Mouse (Mus musculus) lung, embryonic 14.5 days (tissue): Measurements from ENCODE around the gene Ftsj1. TPM values are rescaled to one million over a fixed set of nuclear protein-coding genes. Genes with fewer than 3 reads are reported as not detected.

Experiments
- ATAC-seq: fragments of 200-750 bp; cut with Nextera tagmentation; 2 replicates; pipeline ENCODE4 v1.8.0; 2017; ENCODE audit warnings: mild to moderate bottlenecking, moderate TSS enrichment, moderate library complexity; ENCODE audit not compliant: insufficient read depth
- DNase-seq: peaks from one replicate; pipeline ENCODE4 v3.0.0-alpha.2; 2015
- H3K27ac ChIP-seq: fragments of 300-500 bp; sonication (generic); 2 replicates; pipeline ENCODE4 v1.5.1; 2014; ENCODE audit warnings: low read depth, mild to moderate bottlenecking, moderate library complexity
- H3K27me3 ChIP-seq: fragments of 300-500 bp; sonication (generic); 2 replicates; pipeline ENCODE4 v1.6.1; 2014; ENCODE audit warnings: low read length, control low read depth; ENCODE audit not compliant: insufficient read depth
- H3K36me3 ChIP-seq: fragments of 300-500 bp; sonication (generic); 2 replicates; pipeline ENCODE4 v1.6.1; 2014; ENCODE audit warnings: control low read depth; ENCODE audit not compliant: insufficient read depth
- H3K4me1 ChIP-seq: fragments of 300-500 bp; sonication (generic); 2 replicates; pipeline ENCODE4 v1.6.1; 2014; ENCODE audit warnings: antibody characterized with exemption, control low read depth; ENCODE audit not compliant: insufficient read depth
- H3K4me2 ChIP-seq: fragments of 300-500 bp; sonication (generic); 2 replicates; pipeline ENCODE4 v1.6.1; 2014; ENCODE audit warnings: mild to moderate bottlenecking
- H3K4me3 ChIP-seq: fragments of 300-500 bp; sonication (generic); 2 replicates; pipeline ENCODE4 v1.5.1; 2014; ENCODE audit warnings: low read depth, low read length
- H3K9ac ChIP-seq: fragments of 300-500 bp; sonication (generic); 2 replicates; pipeline ENCODE4 v1.6.1; 2014
- H3K9me3 ChIP-seq: fragments of 300-500 bp; sonication (generic); 2 replicates; pipeline ENCODE4 v1.6.1; 2016; ENCODE audit warnings: low read depth, low read length, control low read depth
- CTCF ChIP-seq: IDR thresholded peaks from 2 replicates; pipeline ENCODE4 v1.5.1; 2016; ENCODE audit warnings: antibody characterized with exemption, low read depth
- WGBS: fragments of 180-500 bp; shearing (Covaris S2); extraction: QIAGEN DNeasy Blood & Tissue Kit; methylation state at CpG from one replicate; pipeline ENCODE4 v1.1.7; 2014; 5-methylcytosine and 5-hydroxymethylcytosine counted together
- polyA plus RNA-seq: library from polyadenylated mRNA; unstranded; fragments of >200 nt; fragmentation: Nextera tagmentation; extraction: Ambion mirVana; gene quantifications from 2 replicates; pipeline ENCODE4 v1.2.1, GENCODE M21; 2014

Gene Ftsj1
- polyA plus RNA-seq, 1 experiment from 2014 or later: 53.7 TPM

DNA sequence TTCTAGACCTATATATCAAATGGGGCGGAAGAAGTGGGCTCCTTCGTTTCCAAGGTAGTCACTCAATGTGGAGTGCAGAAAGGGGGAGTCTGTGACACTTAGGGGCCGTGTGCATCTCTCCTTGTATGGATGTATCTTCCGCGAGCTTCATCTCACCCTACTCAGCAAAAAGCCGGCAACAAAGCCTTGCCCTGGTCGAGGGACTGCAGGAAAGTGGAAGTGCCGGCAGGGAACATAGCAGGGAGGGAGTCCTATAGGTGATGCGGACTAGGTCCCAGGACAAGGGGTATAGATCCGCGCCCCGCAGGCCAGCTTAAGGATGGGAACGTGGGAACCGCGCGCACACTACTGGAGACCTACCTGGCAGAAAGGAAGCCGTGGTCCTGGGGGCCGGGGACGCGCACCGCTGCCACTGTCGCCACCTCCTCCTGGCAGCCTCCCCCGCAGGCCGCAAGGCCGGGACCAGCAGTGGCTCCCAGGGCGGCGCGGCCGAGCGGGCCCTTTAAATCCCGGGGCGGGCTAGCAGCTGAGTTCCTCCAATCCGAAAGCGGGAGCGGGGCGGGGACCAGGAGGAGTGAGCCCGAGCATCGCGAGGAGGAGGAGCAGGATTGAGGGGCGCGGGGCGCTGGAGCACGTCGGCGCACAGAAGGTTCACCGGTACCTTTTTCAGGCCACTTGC, 46.1 kb downstream of the Ftsj1 start, which contains the start of gene Porcn:
Gene Porcn, minus strand, starts transcription at position 511 of the 679 bp plus-strand sequence.
- H3K4me2 ChIP-seq: peak within 1 kb of the TSS; percentile 67
- no peaks in the 10 kb centered on the region for H3K36me3 ChIP-seq
- no peak within 1 kb of the TSS for H3K27ac ChIP-seq
- H3K9ac ChIP-seq: peak within 1 kb of the TSS; percentile 60
- no peaks in the 10 kb centered on the region for H3K4me1 ChIP-seq
- no peak for TF ChIP-seq CTCF
- H3K9me3 ChIP-seq: no peaks in the 10 kb centered on the region
- H3K27me3 ChIP-seq: no peaks in the 10 kb centered on the region
- DNase-seq: peak; percentile 86
- ATAC-seq: peak; percentile 97
- H3K4me3 ChIP-seq: peak within 1 kb of the TSS; percentile 49
- WGBS: 8% methylated on average over 41 of the region's 46 CpGs

DNA sequence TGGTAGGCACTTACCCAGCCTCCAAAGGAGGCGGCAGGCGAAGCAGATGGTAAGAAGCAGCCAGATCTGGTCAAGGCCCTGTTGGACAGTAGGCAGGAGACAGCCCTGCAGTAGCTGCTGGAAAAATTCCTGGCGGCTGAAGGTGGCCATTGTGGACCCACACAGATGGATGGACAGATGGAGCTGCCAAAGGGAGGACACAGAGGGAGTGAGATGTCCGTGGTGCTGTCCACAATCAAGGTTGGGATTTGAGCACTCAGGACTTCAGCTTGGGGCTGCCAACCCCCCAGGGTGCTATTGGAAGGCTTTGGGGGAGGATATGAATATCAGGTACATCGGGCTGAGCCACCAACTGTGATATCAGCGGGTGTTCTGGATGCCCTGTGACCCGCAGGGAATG, 46.7 kb downstream of the Ftsj1 start:
- no peaks in the 10 kb centered on the region for H3K36me3 ChIP-seq
- H3K4me2 ChIP-seq: peak overlapping the region; percentile 67
- TF ChIP-seq CTCF: no peak
- ATAC-seq (no peak), DNase-seq (no peak)
- H3K4me1 ChIP-seq: no peaks in the 10 kb centered on the region
- H3K9me3 ChIP-seq: no peaks in the 10 kb centered on the region
- no peak overlapping the region for H3K27ac ChIP-seq
- WGBS: 36% methylated on average over 7 of the region's 7 CpGs
- H3K9ac ChIP-seq: 0 out of 2 replicates have a peak overlapping the region, but pooled peaks have one; percentile 60
- H3K27me3 ChIP-seq: no peaks in the 10 kb centered on the region
- peak overlapping the region; percentile 49 for H3K4me3 ChIP-seq

- Histone ChIP-seq H3K4me2 (no peak overlapping the region), H3K9me3 (no peaks in the 10 kb centered on the region), H3K4me3 (no peak overlapping the region), H3K27ac (no peak overlapping the region), H3K36me3 (no peaks in the 10 kb centered on the region), H3K9ac (no peak overlapping the region), H3K4me1 (no peaks in the 10 kb centered on the region), H3K27me3 (no peaks in the 10 kb centered on the region)
- TF ChIP-seq CTCF: no peak
- 62% methylated on average over 4 of the region's 4 CpGs for WGBS
- DNase-seq (no peak), ATAC-seq (no peak)
These were observed 47.1 kb downstream of the Ftsj1 start for GRCm38 (mm10) chrX:8205088-8205487.

GRCm38 (mm10) chrX:8204076-8204475, 48.1 kb downstream of the Ftsj1 start:
- H3K4me2 ChIP-seq: no peak overlapping the region
- no peaks in the 10 kb centered on the region for H3K4me1 ChIP-seq
- no peaks in the 10 kb centered on the region for H3K27me3 ChIP-seq
- no peak overlapping the region for H3K4me3 ChIP-seq
- no peak overlapping the region for H3K27ac ChIP-seq
- ATAC-seq: no peak
- WGBS: 87% methylated on average over 10 of the region's 10 CpGs
- TF ChIP-seq CTCF: no peak
- H3K36me3 ChIP-seq: no peaks in the 10 kb centered on the region
- no peaks in the 10 kb centered on the region for H3K9me3 ChIP-seq
- no peak overlapping the region for H3K9ac ChIP-seq
- DNase-seq: no peak

DNA sequence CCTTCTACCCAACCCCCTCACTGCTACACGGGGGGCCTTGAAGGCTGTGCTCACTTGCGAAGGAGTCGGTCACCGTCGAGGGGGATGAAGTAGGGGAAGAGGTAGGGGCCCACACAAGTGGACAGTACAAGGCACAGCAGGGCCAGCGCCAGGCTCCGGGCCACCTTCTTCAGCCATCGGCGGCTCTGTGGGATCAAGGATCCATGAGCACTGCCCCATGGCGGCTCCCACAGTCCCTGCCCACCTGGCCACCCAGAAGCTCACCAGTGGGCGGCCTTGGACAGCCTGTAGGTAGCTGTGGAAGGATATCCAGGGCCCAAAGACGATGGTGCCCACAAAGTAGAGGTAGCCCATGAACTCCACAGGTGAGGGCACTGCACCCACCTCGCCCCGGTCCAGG, 49.1 kb downstream of the Ftsj1 start:
- no peak overlapping the region for H3K4me2 ChIP-seq
- H3K36me3 ChIP-seq: no peaks in the 10 kb centered on the region
- no peaks in the 10 kb centered on the region for H3K27me3 ChIP-seq
- WGBS: 83% methylated on average over 14 of the region's 14 CpGs
- TF ChIP-seq CTCF: no peak
- no peaks in the 10 kb centered on the region for H3K9me3 ChIP-seq
- no peak overlapping the region for H3K4me3 ChIP-seq
- DNase-seq (no peak), ATAC-seq (no peak)
- H3K9ac ChIP-seq: no peak overlapping the region
- no peak overlapping the region for H3K27ac ChIP-seq
- H3K4me1 ChIP-seq: no peaks in the 10 kb centered on the region

DNA sequence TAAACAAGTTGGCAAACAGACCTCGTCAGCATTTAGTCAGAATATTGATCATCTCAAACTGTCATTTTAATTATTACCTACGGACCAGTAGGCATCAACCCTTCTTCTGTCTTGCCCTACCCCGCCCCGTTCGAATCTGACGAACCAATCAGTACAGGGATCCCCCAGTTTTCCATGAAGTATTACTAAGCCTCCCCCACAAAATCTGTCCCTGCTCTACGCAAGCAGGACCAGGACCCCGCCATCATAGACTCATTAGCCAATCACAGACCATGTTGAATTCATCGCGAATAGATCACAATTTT, 58.8 kb downstream of the Ftsj1 start, which contains the start of gene Ebp:
Gene Ebp, minus strand, starts transcription at position 94 of the 305 bp plus-strand sequence.
- ATAC-seq (0 out of 2 replicates have a peak, but pooled peaks have one; percentile 3), DNase-seq (no peak)
- peak within 1 kb of the TSS; percentile 58 for H3K9ac ChIP-seq
- H3K27ac ChIP-seq: peak within 1 kb of the TSS; percentile 46; the same call in 1 of the 2 replicates
- H3K4me2 ChIP-seq: peak within 1 kb of the TSS; percentile 63
- no peaks in the 10 kb centered on the region for H3K9me3 ChIP-seq
- 13% methylated on average over 10 of the region's 10 CpGs for WGBS
- H3K27me3 ChIP-seq: no peaks in the 10 kb centered on the region
- no peaks in the 10 kb centered on the region for H3K4me1 ChIP-seq
- H3K4me3 ChIP-seq: peak within 1 kb of the TSS; percentile 50
- no peak for TF ChIP-seq CTCF
- H3K36me3 ChIP-seq: no peaks in the 10 kb centered on the region

- no peak for TF ChIP-seq CTCF
- no peaks in the 10 kb centered on the region for H3K36me3 ChIP-seq
- no peaks in the 10 kb centered on the region for H3K9me3 ChIP-seq
- H3K27ac ChIP-seq: peak overlapping the region; percentile 46; the same call in 1 of the 2 replicates
- H3K27me3 ChIP-seq: no peaks in the 10 kb centered on the region
- DNase-seq (peak; percentile 85), ATAC-seq (peak; percentile 99)
- WGBS: 9% methylated on average over 37 of the region's 38 CpGs
- H3K4me3 ChIP-seq: peak overlapping the region; percentile 50
- H3K9ac ChIP-seq: peak overlapping the region; percentile 58
- no peaks in the 10 kb centered on the region for H3K4me1 ChIP-seq
- H3K4me2 ChIP-seq: peak overlapping the region; percentile 63
These were observed 59.4 kb downstream of the Ftsj1 start for GRCm38 (mm10) chrX:8192640-8193418.
